Mouse (Mus musculus) hindbrain, embryonic 16.5 days (tissue): Measurements from ENCODE around the gene Fcmr. TPM values are rescaled to one million over a fixed set of nuclear protein-coding genes. Genes with fewer than 3 reads are reported as not detected.

ENCODE experiments used
- ATAC-seq: fragments of 200-750 bp; cut with Nextera tagmentation; 2 replicates; pipeline ENCODE4 v1.8.0; 2017; ENCODE audit warnings: moderate TSS enrichment, moderate library complexity
- H3K27ac ChIP-seq: fragments of 300-500 bp; sonication (generic); 2 replicates; pipeline ENCODE4 v1.5.1; 2014; ENCODE audit warnings: low read depth, mild to moderate bottlenecking, control low read depth, low read length, moderate library complexity
- H3K27me3 ChIP-seq: fragments of 300-500 bp; sonication (generic); replicated peaks from 2 replicates; pipeline ENCODE4 v1.6.1; 2014; ENCODE audit warnings: low read length; ENCODE audit not compliant: control insufficient read depth, insufficient read depth
- H3K36me3 ChIP-seq: fragments of 300-500 bp; sonication (generic); 2 replicates; pipeline ENCODE4 v1.6.1; 2014; ENCODE audit warnings: mild to moderate bottlenecking, low read length, moderate library complexity, mixed read lengths; ENCODE audit not compliant: control insufficient read depth, insufficient read depth
- H3K4me1 ChIP-seq: fragments of 300-500 bp; sonication (generic); 2 replicates; pipeline ENCODE4 v1.6.1; 2014; ENCODE audit warnings: low read depth, low read length; ENCODE audit not compliant: control insufficient read depth, insufficient read depth
- H3K4me2 ChIP-seq: fragments of 300-500 bp; sonication (generic); 2 replicates; pipeline ENCODE4 v1.6.1; 2014; ENCODE audit warnings: mild to moderate bottlenecking, low read length, control low read depth, moderate library complexity
- H3K4me3 ChIP-seq: fragments of 300-500 bp; sonication (generic); 2 replicates; pipeline ENCODE4 v1.5.1; 2014; ENCODE audit warnings: mild to moderate bottlenecking, low read length, control low read depth, moderate library complexity
- H3K9ac ChIP-seq: fragments of 300-500 bp; sonication (generic); 2 replicates; pipeline ENCODE4 v1.6.1; 2014; ENCODE audit warnings: low read depth, mild to moderate bottlenecking, control low read depth, low read length, moderate library complexity
- H3K9me3 ChIP-seq: fragments of 300-500 bp; sonication (generic); 2 replicates; pipeline ENCODE4 v1.6.1; 2014; ENCODE audit warnings: mild to moderate bottlenecking, low read length, moderate library complexity; ENCODE audit not compliant: control insufficient read depth
- WGBS: fragments of 180-500 bp; shearing (Covaris S2); extraction: QIAGEN DNeasy Blood & Tissue Kit; methylation state at CpG from one replicate; pipeline ENCODE4 v1.1.7; 2014; 5-methylcytosine and 5-hydroxymethylcytosine counted together
- polyA plus RNA-seq: library from polyadenylated mRNA; unstranded; fragments of >200 nt; fragmentation: Nextera tagmentation; extraction: Ambion mirVana; gene quantifications from 2 replicates; pipeline ENCODE4 v1.2.1, GENCODE M21; 2015

Fcmr gene
- polyA plus RNA-seq, 1 experiment from 2014 or later = 2.4 TPM

GRCm38 (mm10) chr1:130877889-130878614 lies 12.6 kb downstream of the Fcmr start:
- ATAC-seq = peak; percentile 82
- H3K27ac ChIP-seq = no peak overlapping the region
- H3K9me3 ChIP-seq = no peaks in the 10 kb centered on the region
- no peaks in the 10 kb centered on the region for H3K36me3 ChIP-seq
- H3K27me3 ChIP-seq = peaks cover 6% of the 10 kb centered on the region; the same call in 1 of the 2 replicates
- H3K4me3 ChIP-seq = peak overlapping the region; percentile 55
- 3% methylated on average over 39 of the region's 43 CpGs for WGBS
- H3K4me2 ChIP-seq = peak overlapping the region; percentile 93
- H3K4me1 ChIP-seq = peaks cover 4% of the 10 kb centered on the region
- H3K9ac ChIP-seq = peak overlapping the region; percentile 66

- Histone ChIP-seq H3K4me1 (peaks cover 4% of the 10 kb centered on the region), H3K36me3 (no peaks in the 10 kb centered on the region), H3K9me3 (no peaks in the 10 kb centered on the region), H3K4me2 (no peak overlapping the region), H3K4me3 (no peak overlapping the region), H3K27ac (no peak overlapping the region), H3K27me3 (peaks cover 6% of the 10 kb centered on the region; the same call in 1 of the 2 replicates), H3K9ac (no peak overlapping the region)
- 95% methylated on average over 7 of the region's 7 CpGs for WGBS
- no peak for ATAC-seq
Observed at GRCm38 (mm10) chr1:130879927-130880326, 14.5 kb downstream of the Fcmr start.

GRCm38 (mm10) chr1:130883146-130883545 lies 17.7 kb downstream of the Fcmr start:
- no peak overlapping the region for H3K4me3 ChIP-seq
- no peak for ATAC-seq
- no peak overlapping the region for H3K27ac ChIP-seq
- H3K4me2 ChIP-seq = no peak overlapping the region
- H3K4me1 ChIP-seq = peaks cover 4% of the 10 kb centered on the region
- no peak overlapping the region for H3K9ac ChIP-seq
- 90% methylated on average over 4 of the region's 4 CpGs for WGBS
- H3K36me3 ChIP-seq = no peaks in the 10 kb centered on the region
- no peaks in the 10 kb centered on the region for H3K9me3 ChIP-seq
- peaks cover 6% of the 10 kb centered on the region; the same call in 1 of the 2 replicates for H3K27me3 ChIP-seq

GRCm38 (mm10) chr1:130887354-130887753 lies 21.9 kb downstream of the Fcmr start, which contains the start of gene Il24:
Gene Il24, minus strand, starts transcription at chr1:130887454.
- no peaks in the 10 kb centered on the region for H3K4me1 ChIP-seq
- ATAC-seq = no peak
- H3K9me3 ChIP-seq = no peaks in the 10 kb centered on the region
- H3K9ac ChIP-seq = no peak within 1 kb of the TSS
- H3K36me3 ChIP-seq = no peaks in the 10 kb centered on the region
- H3K27ac ChIP-seq = no peak within 1 kb of the TSS
- no peak within 1 kb of the TSS for H3K4me3 ChIP-seq
- H3K4me2 ChIP-seq = no peak within 1 kb of the TSS
- H3K27me3 ChIP-seq = no peaks in the 10 kb centered on the region

GRCm38 (mm10) chr1:130892446-130892845 lies 27.0 kb downstream of the Fcmr start:
- no peaks in the 10 kb centered on the region for H3K9me3 ChIP-seq
- H3K4me3 ChIP-seq = no peak overlapping the region
- WGBS = 52% methylated on average over 1 of the region's 1 CpGs
- H3K4me2 ChIP-seq = no peak overlapping the region
- H3K27me3 ChIP-seq = no peaks in the 10 kb centered on the region
- ATAC-seq = no peak
- H3K36me3 ChIP-seq = no peaks in the 10 kb centered on the region
- H3K4me1 ChIP-seq = no peaks in the 10 kb centered on the region
- H3K9ac ChIP-seq = no peak overlapping the region
- no peak overlapping the region for H3K27ac ChIP-seq

GRCm38 (mm10) chr1:130893329-130894040 lies 28.0 kb downstream of the Fcmr start:
- Histone ChIP-seq H3K4me3 (no peak overlapping the region), H3K4me1 (no peaks in the 10 kb centered on the region), H3K27ac (no peak overlapping the region), H3K36me3 (no peaks in the 10 kb centered on the region), H3K9me3 (no peaks in the 10 kb centered on the region), H3K9ac (no peak overlapping the region), H3K27me3 (no peaks in the 10 kb centered on the region), H3K4me2 (no peak overlapping the region)
- WGBS = 78% methylated on average over 9 of the region's 9 CpGs
- ATAC-seq = no peak

- ATAC-seq = no peak
Observed at GRCm38 (mm10) chr1:130894468-130894867, 29.0 kb downstream of the Fcmr start.

GRCm38 (mm10) chr1:130902505-130902904 lies 37.0 kb downstream of the Fcmr start:
- ATAC-seq = no peak
- H3K4me2 ChIP-seq = no peak overlapping the region
- H3K36me3 ChIP-seq = no peaks in the 10 kb centered on the region
- H3K27me3 ChIP-seq = no peaks in the 10 kb centered on the region
- 87% methylated on average over 7 of the region's 7 CpGs for WGBS
- no peak overlapping the region for H3K27ac ChIP-seq
- H3K9me3 ChIP-seq = no peaks in the 10 kb centered on the region
- H3K9ac ChIP-seq = no peak overlapping the region
- no peaks in the 10 kb centered on the region for H3K4me1 ChIP-seq
- no peak overlapping the region for H3K4me3 ChIP-seq

More at GRCm38 (mm10) chr1:130894468-130894867, 29.0 kb downstream of the Fcmr start:
- no peak overlapping the region for H3K4me2 ChIP-seq
- H3K9me3 ChIP-seq = no peaks in the 10 kb centered on the region
- no peaks in the 10 kb centered on the region for H3K36me3 ChIP-seq
- H3K4me1 ChIP-seq = no peaks in the 10 kb centered on the region
- H3K27ac ChIP-seq = no peak overlapping the region
- H3K9ac ChIP-seq = no peak overlapping the region
- WGBS = 76% methylated on average over 6 of the region's 6 CpGs
- H3K4me3 ChIP-seq = no peak overlapping the region
- H3K27me3 ChIP-seq = no peaks in the 10 kb centered on the region

GRCm38 (mm10) chr1:130911401-130912010 lies 46.0 kb downstream of the Fcmr start, which contains the start of gene Il20:
Gene Il20, minus strand, starts transcription at chr1:130911451.
- Histone ChIP-seq H3K27ac (no peak within 1 kb of the TSS), H3K4me3 (no peak within 1 kb of the TSS), H3K9me3 (no peaks in the 10 kb centered on the region), H3K4me2 (no peak within 1 kb of the TSS), H3K36me3 (no peaks in the 10 kb centered on the region), H3K9ac (no peak within 1 kb of the TSS), H3K4me1 (no peaks in the 10 kb centered on the region), H3K27me3 (no peaks in the 10 kb centered on the region)
- 63% methylated on average over 12 of the region's 12 CpGs for whole genome bisulfite sequencing
- no peak for ATAC-seq
